Mouse (Mus musculus): ENCODE data around the gene Ndufs3. TPM values are rescaled to one million over a fixed set of nuclear protein-coding genes. Genes with fewer than 3 reads are reported as not detected.

The Ndufs3 gene
- polyA plus RNA-seq (2012; rRNA removed), result 61.9 and 81.8 TPM in 2 replicates

DNA sequence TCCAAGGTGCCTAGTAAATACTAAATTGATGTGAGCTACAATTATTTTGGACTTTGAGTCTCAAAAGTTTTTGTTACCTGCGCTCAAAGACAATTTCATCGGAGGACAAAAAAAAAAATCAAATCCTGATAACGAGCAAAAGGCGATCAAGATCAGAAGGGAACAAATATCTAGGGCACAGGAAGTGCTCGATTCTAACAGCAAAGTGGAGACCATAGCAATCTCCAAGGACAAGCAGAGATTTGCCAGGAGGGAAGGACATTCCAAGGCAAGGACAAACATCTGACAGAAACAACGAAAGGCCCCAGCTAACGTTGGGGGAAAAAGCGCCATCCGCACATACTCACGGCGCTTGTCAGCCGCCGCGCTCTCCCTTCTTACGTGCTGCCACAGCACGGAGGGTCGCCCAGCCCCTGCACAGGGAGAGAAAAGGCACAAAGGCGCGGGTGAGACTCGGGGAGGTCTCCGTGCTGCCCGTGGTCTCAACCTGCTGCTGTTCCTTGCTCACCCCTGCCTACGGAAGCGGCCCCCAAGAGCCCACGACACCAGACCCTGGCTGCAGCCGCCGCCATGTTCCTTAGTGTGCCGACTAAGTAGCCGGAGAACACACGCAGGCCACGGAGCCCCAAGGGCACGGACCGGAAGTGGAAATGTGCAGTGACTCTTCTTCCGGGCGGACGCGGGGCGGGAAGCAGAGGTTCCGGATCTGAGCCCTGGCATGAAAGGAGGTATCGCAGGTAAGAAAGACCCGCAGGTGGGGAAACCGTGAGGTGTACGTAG lies at the start of gene Ndufs3, which contains the start of gene Kbtbd4:
Gene Ndufs3, minus strand, starts transcription at position 752 of the 780 bp plus-strand sequence.
Gene Kbtbd4, plus strand, starts transcription at position 665 of the 780 bp plus-strand sequence.

DNA sequence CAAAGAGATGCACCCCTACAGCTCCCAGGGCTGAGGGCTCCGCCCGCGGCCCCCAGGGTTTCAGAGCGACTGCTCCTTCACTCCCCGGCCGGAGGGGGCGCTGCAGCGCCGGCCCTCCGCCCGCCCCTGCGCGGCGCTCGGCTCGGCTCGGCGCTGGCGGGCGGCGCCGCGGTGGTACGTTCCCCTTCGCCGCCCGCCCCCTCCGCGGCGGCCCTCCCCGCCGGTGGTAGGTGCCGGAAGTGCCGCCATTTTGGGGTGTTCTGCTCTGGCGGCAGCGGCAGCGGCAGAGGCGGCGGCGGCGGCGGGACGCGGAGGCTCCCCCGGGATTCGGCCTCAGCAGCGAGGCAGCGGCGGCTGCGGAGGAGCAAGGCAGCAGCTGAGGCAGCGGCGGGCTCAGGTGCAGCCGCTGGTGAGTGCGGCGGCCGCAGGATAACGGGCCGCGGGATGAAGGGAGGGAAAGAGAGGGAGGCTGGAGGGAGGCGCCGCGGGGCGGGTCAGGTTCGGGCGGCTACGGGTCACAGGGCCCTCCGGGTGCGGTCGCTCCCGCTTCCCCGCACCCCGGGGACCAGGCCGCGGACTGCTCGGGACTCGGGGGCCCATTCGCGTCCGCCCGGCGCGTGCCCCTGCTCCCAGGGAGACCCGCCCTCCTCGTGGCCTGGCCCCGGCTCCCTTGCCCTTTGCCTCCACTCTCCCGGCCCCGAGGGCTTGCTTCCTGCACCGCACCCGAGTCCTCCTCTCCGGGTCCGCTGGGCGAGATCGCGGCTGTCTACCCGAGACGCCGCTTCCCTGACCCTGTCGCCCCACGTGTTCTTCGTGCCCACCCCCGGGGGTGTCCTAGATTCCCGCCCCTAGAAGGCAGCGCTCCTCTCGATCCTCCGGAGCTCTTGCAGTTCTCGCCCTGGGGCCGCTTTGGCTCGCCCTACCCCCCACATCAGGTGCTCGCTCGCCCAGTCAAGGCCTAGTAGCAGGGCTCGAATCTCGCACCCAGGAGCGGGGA lies 35.9 kb upstream of the Ndufs3 start, which contains the start of gene Celf1:
Gene Celf1, plus strand, starts transcription at position 150 of the 997 bp plus-strand sequence.

DNA sequence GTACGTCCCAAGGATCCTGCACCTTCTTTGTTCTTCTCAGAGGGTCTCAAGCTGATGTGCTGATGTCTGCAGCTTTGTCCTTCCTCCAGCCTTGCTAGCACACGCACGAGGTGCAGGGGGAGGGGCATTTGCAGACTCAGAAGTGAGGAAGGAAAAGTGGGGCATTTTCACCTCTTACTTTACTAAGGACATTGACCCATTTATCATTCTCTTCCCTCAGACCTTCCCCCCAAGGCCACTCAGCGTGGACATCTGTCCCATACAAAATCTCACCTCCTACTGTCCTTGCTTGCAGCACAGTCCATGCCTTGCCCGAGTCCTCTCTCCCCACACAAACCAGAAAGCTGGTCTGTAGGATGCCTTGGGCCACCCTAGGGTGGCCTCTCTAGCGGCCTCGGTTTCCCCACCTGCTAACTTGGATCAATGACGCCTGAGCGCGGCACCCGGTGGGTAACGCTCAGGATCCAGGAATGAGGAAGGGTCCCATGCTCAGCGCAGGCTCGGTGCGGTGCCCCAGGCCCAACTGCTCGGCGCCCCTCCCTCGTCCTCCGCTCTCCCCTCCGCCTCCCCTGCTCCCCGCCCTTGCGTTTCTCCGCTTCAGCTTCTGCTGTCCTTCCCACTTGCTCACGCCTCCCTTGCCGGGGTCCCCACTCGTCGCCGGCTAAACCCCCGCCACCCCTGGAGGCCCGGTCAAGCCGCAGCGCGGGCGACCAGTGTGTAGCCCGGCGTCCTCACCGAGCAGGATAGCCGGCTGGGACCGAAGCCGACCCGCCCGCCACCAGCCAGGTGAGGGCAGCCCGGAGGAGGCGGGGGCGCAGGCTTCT lies 19.2 kb downstream of the Ndufs3 start, which contains the start of gene C1qtnf4:
Gene C1qtnf4, plus strand, starts transcription at position 643 of the 824 bp plus-strand sequence.

DNA sequence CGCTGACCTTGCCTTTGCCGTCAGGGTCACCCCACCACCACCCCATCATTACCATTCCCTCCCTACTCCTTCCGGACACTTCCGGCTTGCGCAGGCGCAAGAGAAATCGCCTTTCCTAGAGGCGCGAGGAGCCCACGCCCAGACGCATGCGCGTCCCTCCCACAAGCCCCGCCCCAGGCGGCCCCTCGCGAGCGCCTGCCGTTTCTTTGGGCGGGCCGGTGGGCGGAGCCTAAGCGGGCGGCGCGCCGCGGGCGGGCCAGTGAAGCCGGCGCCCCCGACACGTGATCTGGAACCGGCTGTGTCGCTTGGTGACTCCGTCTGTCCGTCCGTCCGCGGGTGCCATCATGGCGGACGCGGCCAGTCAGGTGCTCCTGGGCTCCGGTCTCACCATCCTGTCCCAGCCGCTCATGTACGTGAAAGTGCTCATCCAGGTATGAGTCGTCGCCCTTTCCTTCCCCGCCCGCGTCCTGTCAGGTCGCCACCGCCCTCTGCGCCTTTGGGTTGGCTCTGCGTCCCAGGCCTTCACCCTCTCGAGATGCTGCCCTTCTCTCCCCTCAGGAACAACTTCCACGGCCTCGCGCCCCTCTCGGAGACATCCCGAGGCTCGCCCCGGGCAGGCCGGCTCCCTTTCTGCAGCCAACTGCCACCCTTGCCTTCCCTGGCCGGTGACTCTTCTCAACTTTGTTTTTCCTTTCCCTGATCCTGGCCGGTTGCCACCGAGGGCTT lies 57.5 kb downstream of the Ndufs3 start, which contains the start of gene Mtch2:
Gene Mtch2, plus strand, starts transcription at position 201 of the 726 bp plus-strand sequence.

Other genes with a start within 250 kb of the Ndufs3 start
- 0.39 and 1.4 TPM in 2 replicates for gene Nup160, start 227.6 kb downstream of the Ndufs3 start, polyA plus RNA-seq (2012; rRNA removed)
- gene Fnbp4, start 159.5 kb downstream of the Ndufs3 start, polyA plus RNA-seq (2012; rRNA removed), result 7.0 and 10.4 TPM in 2 replicates
- 0.06 and 0.16 TPM in 2 replicates for gene Agbl2, start 122.1 kb downstream of the Ndufs3 start, polyA plus RNA-seq (2012; rRNA removed)
- 10.6 and 13.3 TPM in 2 replicates for gene Mtch2, start 57.7 kb downstream of the Ndufs3 start, polyA plus RNA-seq (2012; rRNA removed)
- 15.3 and 40.4 TPM in 2 replicates for gene C1qtnf4, start 19.0 kb downstream of the Ndufs3 start, polyA plus RNA-seq (2012; rRNA removed)
- gene Kbtbd4, start 87 bp downstream of the Ndufs3 start, polyA plus RNA-seq (2012; rRNA removed), result 5.2 and 5.5 TPM in 2 replicates
- 10.4 and 11.2 TPM in 2 replicates for gene Celf1, start 35.6 kb upstream of the Ndufs3 start, polyA plus RNA-seq (2012; rRNA removed)
- gene Rapsn, start 130.8 kb upstream of the Ndufs3 start, polyA plus RNA-seq (2012; rRNA removed), result 1.3 and 1.4 TPM in 2 replicates
- gene Psmc3, start 149.2 kb upstream of the Ndufs3 start, polyA plus RNA-seq (2012; rRNA removed), result 20.1 and 21.7 TPM in 2 replicates
- 28.1 and 29.9 TPM in 2 replicates for gene Slc39a13, start 165.6 kb upstream of the Ndufs3 start, polyA plus RNA-seq (2012; rRNA removed)
- 9.2 and 13.9 TPM in 2 replicates for gene Spi1, start 177.6 kb upstream of the Ndufs3 start, polyA plus RNA-seq (2012; rRNA removed)
- 0.02 TPM in 1 of 2 replicates, not detected in the other for gene Mybpc3, start 213.3 kb upstream of the Ndufs3 start, polyA plus RNA-seq (2012; rRNA removed)